Mouse (Mus musculus): ENCODE data around the gene Man1c1.

GRCm38 (mm10) chr4:134720371-134720770 lies 16.3 kb upstream of the Man1c1 start:
- TF ChIP-seq CTCF (IDR thresholded peaks at IDR 0.05; ENCODE audit: borderline replicate concordance, insufficient read depth, low read length), result no peak
- no peak for TF ChIP-seq POLR2A (IDR thresholded peaks at IDR 0.05; ENCODE audit: low read depth, low read length)
